Mouse (Mus musculus) layer of hippocampus, adult 2 months (tissue): ENCODE measurements around the gene Rhbdl3. TPM values are rescaled to one million over a fixed set of nuclear protein-coding genes. Genes with fewer than 3 reads are reported as not detected.

Experiments used
- DNase-seq, 2 experiments: peaks; one replicate each; pipeline ENCODE4 v3.0.0; 2022; ENCODE audit warnings: low spot score in 2 of 2
- H3K27ac ChIP-seq: fragments of 200-600 bp; 2 replicates; pipeline ENCODE4 v1.8.1; 2022
- H3K4me3 ChIP-seq: fragments of 200-600 bp; 2 replicates; pipeline ENCODE4 v1.8.1; 2022; ENCODE audit warnings: mild to moderate bottlenecking
- CTCF ChIP-seq: fragments of 200-600 bp; conservative IDR thresholded peaks from 2 replicates; pipeline ENCODE4 v1.8.1; 2022; ENCODE audit warnings: antibody characterized with exemption, mild to moderate bottlenecking, moderate library complexity
- total RNA-seq, 2 experiments: library from RNA; stranded (reverse); gene quantifications; 2 replicates each; pipeline ENCODE4 v1.2.3; 2021

The Rhbdl3 gene
- total RNA-seq, 2 experiments from 2014 or later = 27.2 to 27.6 TPM

- no peak for DNase-seq
- H3K4me3 ChIP-seq = peak overlapping the region; percentile 97
- peak overlapping the region; percentile 96 for H3K27ac ChIP-seq
- no peak for TF ChIP-seq CTCF
Observed at GRCm38 (mm10) chr11:80382626-80383018, 81.9 kb downstream of the Rhbdl3 start.

GRCm38 (mm10) chr11:80383019-80383625, 82.4 kb downstream of the Rhbdl3 start, which contains the start of gene Zfp207:
Gene Zfp207, plus strand, starts transcription at chr11:80383279.
- TF ChIP-seq CTCF = no peak
- DNase-seq = peak; percentile 96 to 97
- peak within 1 kb of the TSS; percentile 96 for H3K27ac ChIP-seq
- H3K4me3 ChIP-seq = peak within 1 kb of the TSS; percentile 97

DNA sequence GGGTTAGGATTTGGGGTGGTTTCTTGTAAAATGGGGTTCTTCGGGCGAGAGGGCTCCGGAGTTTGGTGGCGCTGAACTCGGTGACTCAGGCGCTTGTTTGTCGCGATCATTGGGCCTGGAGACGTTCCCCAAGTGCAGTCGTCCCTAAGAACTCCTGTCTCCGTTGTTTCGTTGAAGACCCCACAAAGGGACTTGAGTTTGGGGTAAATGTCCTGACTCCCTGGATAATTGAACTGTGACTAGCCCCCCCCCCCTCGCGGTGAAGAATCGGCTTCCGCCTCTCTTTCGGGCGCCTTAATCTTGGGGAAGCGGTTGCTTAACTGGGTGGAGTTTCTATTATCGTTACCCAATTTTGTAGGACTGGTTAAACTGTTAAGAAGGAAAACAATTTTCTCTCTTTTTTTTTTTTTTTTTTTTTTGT, 82.9 kb downstream of the Rhbdl3 start:
- DNase-seq = no peak
- H3K4me3 ChIP-seq = peak overlapping the region; percentile 97
- no peak for TF ChIP-seq CTCF

GRCm38 (mm10) chr11:80384461-80384860, 83.7 kb downstream of the Rhbdl3 start:
- Histone ChIP-seq H3K27ac (no peak overlapping the region; the same call in 1 of the 2 replicates), H3K4me3 (peak overlapping the region; percentile 97)
- no peak for DNase-seq
- TF ChIP-seq CTCF = no peak

More for the DNA sequence above, 82.9 kb downstream of the Rhbdl3 start:
- H3K27ac ChIP-seq = peak overlapping the region; percentile 96

DNA sequence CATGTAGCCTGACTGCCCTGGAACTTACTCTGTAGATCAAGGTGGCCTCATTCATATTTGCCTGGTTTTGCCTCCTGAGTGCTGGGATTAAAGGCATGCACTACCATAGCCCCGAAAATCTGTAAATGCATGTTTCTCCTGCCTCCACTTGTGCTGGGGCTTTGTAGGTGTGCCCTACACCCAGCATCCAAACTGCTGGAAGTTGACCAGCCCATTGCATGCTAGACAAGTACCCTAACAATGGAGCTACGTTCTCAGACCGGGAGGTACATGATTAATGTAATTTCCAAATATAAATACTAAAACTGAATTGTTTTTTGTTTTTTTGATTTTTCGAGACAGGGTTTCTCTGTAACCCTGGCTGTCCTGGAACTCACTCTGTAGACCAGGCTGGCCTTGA, 84.3 kb downstream of the Rhbdl3 start:
- Histone ChIP-seq H3K27ac (no peak overlapping the region; the same call in 1 of the 2 replicates), H3K4me3 (peak overlapping the region; percentile 97)
- no peak for DNase-seq
- TF ChIP-seq CTCF = no peak

- H3K27ac ChIP-seq = no peak overlapping the region
- no peak for TF ChIP-seq CTCF
- no peak for DNase-seq
- peak overlapping the region; percentile 97; the same call in 1 of the 2 replicates for H3K4me3 ChIP-seq
Observed at GRCm38 (mm10) chr11:80386790-80387189, 86.1 kb downstream of the Rhbdl3 start.

DNA sequence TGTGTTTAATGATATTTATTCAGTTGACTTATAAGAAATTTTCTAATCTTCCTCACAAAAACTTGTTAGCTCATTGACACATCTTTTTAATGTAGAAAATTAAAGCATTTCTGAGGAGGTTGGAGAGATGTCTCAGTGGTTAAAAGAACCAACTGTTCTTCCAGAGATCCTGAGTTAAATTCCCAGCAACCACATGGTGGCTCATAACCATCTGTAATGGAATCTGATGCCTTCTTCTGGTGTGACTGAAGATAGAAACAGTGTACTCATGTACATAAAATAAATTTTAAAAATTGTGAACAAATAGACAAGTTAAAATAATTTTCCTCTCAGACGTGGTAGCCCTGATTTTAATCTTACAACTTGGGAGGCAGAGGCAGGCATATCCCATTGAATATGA, 89.2 kb downstream of the Rhbdl3 start:
- peak; percentile 24 to 35 for DNase-seq

GRCm38 (mm10) chr11:80391407-80392120, 90.9 kb downstream of the Rhbdl3 start:
- TF ChIP-seq CTCF = no peak
- no peak for DNase-seq
- Histone ChIP-seq H3K27ac (no peak overlapping the region), H3K4me3 (no peak overlapping the region)

More for the DNA sequence above, 89.2 kb downstream of the Rhbdl3 start:
- H3K4me3 ChIP-seq = no peak overlapping the region
- no peak for TF ChIP-seq CTCF
- peak overlapping the region; percentile 28; the same call in 1 of the 2 replicates for H3K27ac ChIP-seq

DNA sequence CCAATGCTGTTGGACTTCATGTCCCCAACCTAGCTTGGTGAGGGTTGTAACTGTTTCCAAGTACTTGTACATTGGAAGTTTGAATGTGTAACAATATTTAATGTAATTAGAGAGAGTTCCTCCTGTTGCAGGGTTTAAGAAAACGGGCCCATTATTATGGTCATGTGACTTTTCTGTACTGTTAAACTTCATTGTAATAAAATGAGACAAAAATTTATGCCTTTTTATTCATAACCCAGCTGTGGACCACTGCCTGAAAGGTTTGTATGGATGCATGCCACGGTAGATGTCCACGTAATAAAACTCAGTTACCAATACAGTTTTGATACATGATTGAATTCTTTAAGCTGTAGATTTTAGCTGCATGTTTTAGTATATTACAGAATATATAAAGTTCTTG, 95.2 kb downstream of the Rhbdl3 start:
- TF ChIP-seq CTCF = no peak

DNA sequence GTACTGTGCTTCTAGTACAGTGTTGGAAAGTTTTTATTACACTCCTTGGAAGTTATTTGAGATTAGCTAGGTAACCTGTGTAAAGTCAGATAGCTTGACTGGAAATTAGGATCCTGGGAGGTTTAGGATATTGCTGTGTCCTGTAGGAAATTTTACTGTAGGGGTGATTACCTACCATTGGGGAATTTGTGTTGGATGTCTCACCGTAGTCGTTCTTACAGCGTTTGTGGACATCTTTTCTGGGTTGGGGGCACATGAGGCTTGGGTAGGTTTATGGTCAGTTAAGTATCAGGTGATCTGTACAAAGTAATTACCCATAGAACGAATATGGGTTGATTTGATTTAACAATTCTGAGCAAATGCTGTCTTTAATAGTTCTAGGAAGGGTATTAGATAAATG, 95.9 kb downstream of the Rhbdl3 start:
- no peak for TF ChIP-seq CTCF
- H3K27ac ChIP-seq = no peak overlapping the region
- H3K4me3 ChIP-seq = no peak overlapping the region
- DNase-seq = no peak

More for the DNA sequence above, 95.2 kb downstream of the Rhbdl3 start:
- no peak for DNase-seq
- H3K4me3 ChIP-seq = no peak overlapping the region
- H3K27ac ChIP-seq = no peak overlapping the region

Other genes starting within 250 kb of the Rhbdl3 start
- gene Crlf3, start 219.9 kb upstream of the Rhbdl3 start, total RNA-seq = 10 to 100 TPM; 25.7 to 26.2 TPM
- 1 to 10 TPM; 3.6 to 4.2 TPM for gene Atad5, start 211.5 kb upstream of the Rhbdl3 start, total RNA-seq
- gene Tefm, start 158.7 kb upstream of the Rhbdl3 start, total RNA-seq = 10 to 100 TPM in 1 of 2 experiments, 1 to 10 TPM in 1; 8.8 to 10.9 TPM
- 1 to 10 TPM; 6.1 to 8.2 TPM for gene Adap2, start 146.8 kb upstream of the Rhbdl3 start, total RNA-seq
- 1 to 10 TPM; 4.1 to 4.9 TPM for gene Rnf135, start 117.1 kb upstream of the Rhbdl3 start, total RNA-seq
- 10 to 100 TPM; 67.8 to 68.2 TPM for gene Rhot1, start 91.9 kb upstream of the Rhbdl3 start, total RNA-seq
- gene 5730455P16Rik, start 77.1 kb downstream of the Rhbdl3 start, total RNA-seq = 10 to 100 TPM; 51.3 to 53.0 TPM
- 100 to 1,000 TPM; 151 to 152 TPM for gene Zfp207, start 82.4 kb downstream of the Rhbdl3 start, total RNA-seq
- 100 to 1,000 TPM in 1 of 2 experiments, 10 to 100 TPM in 1; 93.8 to 101 TPM for gene Psmd11, start 127.7 kb downstream of the Rhbdl3 start, total RNA-seq
- gene Cdk5r1, start 176.1 kb downstream of the Rhbdl3 start, total RNA-seq = 100 to 1,000 TPM; 218 to 227 TPM